Mouse (Mus musculus) spleen, adult 18-20 months (tissue): ENCODE data around the gene Luc7l.
A peak's percentile ranks its signal among the peaks of the same experiment; 100 is the strongest.

ENCODE experiments used
- DNase-seq, 2 experiments: peaks; one replicate each; pipeline ENCODE4 v3.0.0; 2022; ENCODE audit warnings: mixed read lengths in 2 of 2

The Luc7l gene

DNA sequence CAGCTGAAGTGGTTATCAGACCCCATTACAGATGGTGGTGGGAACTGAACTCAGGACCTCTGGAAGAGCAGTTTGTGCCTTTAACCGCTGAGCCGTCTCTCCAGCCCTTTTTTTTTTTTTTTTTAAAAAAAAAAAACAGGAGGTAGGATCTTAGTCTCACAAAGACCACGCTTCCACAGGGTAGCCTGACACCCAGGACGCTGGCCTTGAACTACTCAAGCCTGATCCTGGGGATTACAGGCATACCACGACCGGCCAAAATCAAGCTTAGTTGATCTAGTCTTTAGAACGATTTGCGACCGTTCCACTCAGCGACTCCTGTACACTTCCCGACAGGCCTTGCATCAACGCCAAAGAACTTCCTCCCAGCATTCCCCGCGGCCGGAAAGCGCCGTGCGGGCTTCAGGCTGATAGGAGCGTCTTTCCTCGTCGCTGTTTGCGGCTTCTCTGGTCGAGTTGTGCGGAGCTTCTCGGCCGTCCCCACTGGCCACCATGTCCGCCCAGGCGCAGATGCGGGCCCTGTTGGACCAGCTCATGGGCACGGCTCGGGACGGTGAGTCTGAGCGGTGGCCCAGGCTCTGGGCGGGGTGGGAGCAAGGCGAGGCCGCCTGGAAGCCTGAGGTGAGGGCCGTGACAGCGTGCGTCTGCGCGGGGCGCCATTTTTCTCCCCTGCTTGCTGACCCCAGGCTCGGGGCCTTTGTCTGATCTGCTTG, at the start of gene Luc7l:
TSS of gene Luc7l (plus strand) at position 358 of the 713 bp plus-strand sequence.
- peak; percentile 82 to 91 for DNase-seq

GRCm38 (mm10) chr17:26203321-26203811, 49.3 kb upstream of the Luc7l start:
- peak in 1 of 2 experiments; percentile 26 for DNase-seq

DNA sequence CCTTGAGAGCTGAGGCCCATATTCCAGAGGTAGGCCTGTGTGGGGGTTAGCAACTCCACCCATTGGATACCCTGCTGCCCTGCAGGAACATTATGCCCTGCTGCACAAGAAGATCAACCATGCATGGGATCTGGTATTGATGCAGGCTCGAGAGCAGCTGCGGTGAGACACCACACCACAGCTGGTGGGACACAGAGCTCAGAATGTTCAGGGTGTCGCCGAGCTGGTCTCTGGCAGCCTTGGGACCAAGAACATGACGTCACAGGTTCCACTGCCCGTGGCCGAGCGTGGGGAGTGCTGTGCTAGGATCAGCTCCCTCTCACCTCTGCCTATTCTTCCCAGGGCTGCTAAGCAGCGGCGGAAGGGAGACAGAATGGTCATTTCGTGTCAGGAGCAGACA, 47.9 kb upstream of the Luc7l start:
- no peak for DNase-seq

GRCm38 (mm10) chr17:26206392-26206791, 46.3 kb upstream of the Luc7l start:
- DNase-seq: no peak

DNA sequence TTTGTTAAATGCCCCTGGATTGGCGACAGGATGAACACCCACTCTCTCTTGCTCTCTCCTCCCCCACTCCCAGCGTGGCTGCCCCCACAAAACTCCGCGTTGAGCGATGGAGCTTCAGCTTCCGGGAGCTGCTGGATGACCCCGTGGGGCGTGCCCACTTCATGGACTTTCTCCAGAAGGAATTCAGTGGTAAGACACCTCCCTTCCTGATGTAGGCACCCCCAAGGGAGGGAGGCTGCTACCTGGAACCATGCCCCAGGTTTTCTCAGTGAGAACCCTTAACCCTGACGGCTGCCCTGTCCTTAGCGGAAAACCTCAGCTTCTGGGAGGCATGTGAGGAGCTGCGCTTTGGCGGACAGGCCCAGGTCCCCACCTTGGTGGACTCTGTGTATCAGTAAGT, 45.0 kb upstream of the Luc7l start, which contains the start of gene Arhgdig:
TSS of gene Arhgdig (minus strand) at position 101 of the 400 bp plus-strand sequence.
- DNase-seq: no peak

GRCm38 (mm10) chr17:26212241-26212640, 40.5 kb upstream of the Luc7l start:
- no peak for DNase-seq

GRCm38 (mm10) chr17:26212681-26213080, 40.0 kb upstream of the Luc7l start:
- DNase-seq: no peak

DNA sequence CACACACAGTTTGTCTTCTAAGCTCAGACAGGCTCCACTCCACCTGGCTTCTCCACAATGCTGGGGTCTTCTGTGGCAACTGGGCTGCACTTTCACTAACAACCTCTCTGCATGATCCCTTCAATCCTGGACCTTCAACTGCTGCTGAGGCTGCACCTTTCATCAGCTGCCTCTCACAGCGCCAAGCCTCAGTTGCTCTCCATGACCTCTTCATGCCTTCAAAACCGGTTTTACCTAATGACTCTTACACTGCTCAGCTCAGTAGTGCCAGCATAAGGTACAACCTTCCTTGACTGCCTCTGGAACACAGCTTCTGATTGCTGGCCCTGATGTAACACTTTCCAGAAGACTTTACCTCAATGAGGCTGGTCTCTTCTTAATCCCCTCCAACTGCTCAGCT, 31.2 kb upstream of the Luc7l start:
- DNase-seq: no peak

GRCm38 (mm10) chr17:26225150-26225549, 27.5 kb upstream of the Luc7l start:
- DNase-seq: no peak

GRCm38 (mm10) chr17:26229776-26230175, 22.9 kb upstream of the Luc7l start:
- no peak for DNase-seq

GRCm38 (mm10) chr17:26231156-26231555, 21.5 kb upstream of the Luc7l start:
- DNase-seq: no peak

- peak in 1 of 2 experiments; percentile 23 for DNase-seq
Observed at GRCm38 (mm10) chr17:26232863-26233262, 19.8 kb upstream of the Luc7l start.

DNA sequence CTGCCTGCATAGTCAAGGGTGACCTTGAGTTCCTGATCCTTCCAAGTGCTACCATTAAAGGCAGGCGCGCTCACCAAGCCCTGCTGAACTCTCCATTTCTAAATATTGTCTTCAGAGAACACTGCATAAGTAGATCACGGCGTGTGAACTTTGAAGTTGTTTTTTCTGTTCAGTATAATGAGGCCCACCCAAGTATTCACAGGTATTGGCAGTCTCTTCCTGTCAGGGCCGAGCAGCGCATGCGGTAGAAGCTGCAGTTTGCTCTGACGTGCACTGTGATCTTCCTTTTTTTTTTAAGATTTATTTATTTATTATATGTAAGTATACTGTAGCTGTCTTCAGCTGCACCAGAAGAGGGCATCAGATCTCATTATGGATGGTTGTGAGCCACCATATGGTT, 18.3 kb upstream of the Luc7l start:
- DNase-seq: no peak

- DNase-seq: no peak
Observed at GRCm38 (mm10) chr17:26235077-26235815, 17.4 kb upstream of the Luc7l start.

GRCm38 (mm10) chr17:26237667-26238066, 15.0 kb upstream of the Luc7l start:
- DNase-seq: no peak

- DNase-seq: no peak
Observed at GRCm38 (mm10) chr17:26239551-26239950, 13.1 kb upstream of the Luc7l start.

GRCm38 (mm10) chr17:26240120-26240790, 12.4 kb upstream of the Luc7l start:
- no peak for DNase-seq

DNA sequence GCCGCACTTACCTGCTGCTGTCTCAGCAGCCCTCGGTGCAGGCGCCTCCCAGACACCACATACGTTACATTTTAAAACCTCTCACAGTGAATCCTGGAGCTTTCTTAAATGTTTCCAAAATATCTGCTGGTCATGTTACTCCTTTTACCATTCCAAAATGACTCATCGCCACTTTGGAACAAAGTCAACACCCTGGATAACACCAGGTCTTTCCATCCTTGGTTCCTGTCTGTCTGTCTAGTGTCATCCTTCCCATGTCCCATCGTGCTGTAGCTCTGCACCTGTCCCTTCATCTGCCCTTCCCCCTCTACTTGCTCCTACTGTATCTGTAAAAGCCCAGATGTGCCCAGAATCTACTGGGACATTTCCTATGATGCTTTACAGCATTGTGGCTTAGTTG, 11.7 kb upstream of the Luc7l start:
- DNase-seq: no peak

DNA sequence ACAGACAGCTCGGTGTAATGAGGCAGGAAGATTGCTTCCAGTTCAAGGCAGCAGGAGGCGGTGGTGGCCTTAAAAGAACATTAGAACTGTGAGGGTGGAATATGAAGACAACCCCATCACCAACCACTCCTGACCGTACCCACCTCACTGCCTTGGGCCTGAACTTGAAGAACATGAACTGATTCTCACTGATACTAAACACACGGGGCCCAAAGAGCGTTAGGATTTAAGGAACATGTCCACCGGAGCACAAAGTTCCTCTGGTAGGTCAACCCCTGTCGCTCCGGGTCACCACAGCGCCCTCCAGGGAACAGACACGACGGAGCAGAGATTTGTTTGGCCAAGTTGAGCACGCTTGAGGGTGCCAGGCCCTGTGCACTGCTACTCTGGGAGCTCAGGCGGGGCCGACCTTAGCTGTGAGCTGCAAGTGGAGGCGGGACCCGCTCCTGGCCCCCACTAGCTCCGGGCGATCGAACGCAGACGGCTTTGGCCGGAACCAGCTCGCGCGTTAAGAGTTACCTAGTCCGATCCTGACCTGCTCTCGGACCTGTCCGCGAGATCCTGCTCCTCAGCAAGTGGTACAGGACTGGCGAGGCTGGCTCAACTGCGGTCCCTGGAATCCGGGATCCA, 9.1 kb upstream of the Luc7l start:
- peak; percentile 55 to 70 for DNase-seq

DNA sequence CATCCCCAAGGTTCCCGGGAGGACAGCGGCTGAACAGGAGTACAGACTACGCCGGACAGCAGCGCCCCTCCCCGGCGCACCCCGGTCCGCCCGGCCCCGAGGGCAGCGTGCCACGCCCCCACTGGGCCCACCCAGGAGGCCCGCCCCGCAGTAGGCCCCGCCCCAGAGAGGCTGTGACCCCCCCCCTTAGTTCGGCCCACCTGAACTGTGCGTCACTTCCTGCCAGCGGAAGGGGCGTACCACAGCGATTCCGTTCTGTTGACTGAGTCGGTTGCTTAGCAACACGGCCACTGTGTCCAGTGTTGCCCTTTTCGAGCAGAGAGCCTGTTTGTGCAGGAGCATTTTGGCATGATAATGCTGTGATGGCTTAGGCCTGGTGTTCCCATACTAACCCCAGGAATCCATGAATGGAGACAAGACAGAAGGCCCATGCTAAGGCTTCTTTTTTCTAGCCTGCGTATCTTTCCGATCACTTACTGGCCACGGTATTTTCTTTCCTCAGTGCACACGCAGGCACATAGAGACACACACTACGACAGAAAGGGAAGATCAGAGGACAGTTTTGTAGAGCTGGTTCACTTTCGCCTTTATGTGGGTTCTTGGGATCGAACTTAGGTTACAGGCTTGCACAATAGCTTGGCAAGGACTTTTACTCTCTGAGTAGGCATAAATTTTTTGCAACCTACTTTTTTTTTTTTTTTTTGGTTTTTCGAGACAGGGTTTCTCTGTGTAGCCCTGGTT, 8.4 kb upstream of the Luc7l start, which contains the start of gene Fam234a:
TSS of gene Fam234a (minus strand) at position 142 of the 741 bp plus-strand sequence.
- DNase-seq: peak; percentile 87 to 91

DNA sequence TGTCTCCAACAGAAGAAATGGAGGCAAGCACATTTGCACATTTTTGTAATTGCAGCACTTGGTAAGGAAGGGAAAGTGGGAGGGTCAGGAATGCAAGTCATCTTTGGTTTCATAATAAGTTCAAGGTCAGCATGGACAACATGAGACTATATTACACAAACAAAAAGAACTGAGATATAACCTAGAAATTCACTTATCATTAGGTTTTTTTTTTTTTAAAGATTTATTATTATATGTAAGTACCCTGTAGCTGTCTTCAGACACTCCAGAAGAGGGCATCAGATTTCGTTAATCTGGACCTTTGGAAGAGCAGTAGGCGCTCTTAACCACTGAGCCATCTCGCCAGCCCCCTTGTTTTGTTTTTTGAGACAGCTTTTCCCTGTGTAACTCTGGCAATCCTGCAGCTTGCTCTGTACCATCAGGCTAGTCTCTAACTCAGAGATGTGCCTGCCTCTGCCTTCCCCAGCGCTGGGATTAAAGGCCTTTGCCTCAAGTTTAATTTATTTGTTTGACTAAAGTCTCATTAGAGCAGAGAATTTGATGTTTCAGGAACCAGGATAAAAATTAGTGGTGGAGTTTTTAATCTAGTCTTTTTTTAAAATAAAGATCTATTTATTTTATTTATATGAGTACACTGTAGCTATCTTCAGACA, 684 bp upstream of the Luc7l start:
- DNase-seq: no peak

- no peak for DNase-seq
Observed at GRCm38 (mm10) chr17:26253399-26253798, 703 bp downstream of the Luc7l start.
